Mouse (Mus musculus) cerebellum, adult 2 months (tissue): ENCODE data around the gene Snrnp35.

ENCODE experiments used
- CTCF ChIP-seq: fragments of 200-500 bp; IDR thresholded peaks from 2 replicates; pipeline ENCODE4 v1.5.1; 2011; ENCODE audit warnings: low read depth, mild to moderate bottlenecking, control low read depth, low read length, moderate library complexity, borderline replicate concordance; ENCODE audit not compliant: insufficient read depth
- POLR2A ChIP-seq: fragments of 200-500 bp; IDR thresholded peaks from 2 replicates; pipeline ENCODE4 v1.6.1; 2011; ENCODE audit warnings: low read length, control low read depth, borderline replicate concordance; ENCODE audit not compliant: insufficient read depth

GRCm38 (mm10) chr5:124462297-124463025 is 20.5 kb upstream of the Snrnp35 start:
- TF ChIP-seq POLR2A (no peak), CTCF (no peak)
